Mouse (Mus musculus) inflammation-experienced regulatory T-cells (primary cell): ENCODE data around the gene Gabrg2. TPM values are rescaled to one million over a fixed set of nuclear protein-coding genes. Genes with fewer than 3 reads are reported as not detected.

Experiments used
- polyA plus RNA-seq, 2 experiments: library from polyadenylated mRNA; unstranded; fragments of 100-300 nt; shearing (Covaris generic); gene quantifications; one replicate each; pipeline ENCODE4 v1.2.1; 2017

Gabrg2 gene
- polyA plus RNA-seq = 1 to 10 TPM in 1 of 2 experiments, not detected in 1; 2.1 TPM

DNA sequence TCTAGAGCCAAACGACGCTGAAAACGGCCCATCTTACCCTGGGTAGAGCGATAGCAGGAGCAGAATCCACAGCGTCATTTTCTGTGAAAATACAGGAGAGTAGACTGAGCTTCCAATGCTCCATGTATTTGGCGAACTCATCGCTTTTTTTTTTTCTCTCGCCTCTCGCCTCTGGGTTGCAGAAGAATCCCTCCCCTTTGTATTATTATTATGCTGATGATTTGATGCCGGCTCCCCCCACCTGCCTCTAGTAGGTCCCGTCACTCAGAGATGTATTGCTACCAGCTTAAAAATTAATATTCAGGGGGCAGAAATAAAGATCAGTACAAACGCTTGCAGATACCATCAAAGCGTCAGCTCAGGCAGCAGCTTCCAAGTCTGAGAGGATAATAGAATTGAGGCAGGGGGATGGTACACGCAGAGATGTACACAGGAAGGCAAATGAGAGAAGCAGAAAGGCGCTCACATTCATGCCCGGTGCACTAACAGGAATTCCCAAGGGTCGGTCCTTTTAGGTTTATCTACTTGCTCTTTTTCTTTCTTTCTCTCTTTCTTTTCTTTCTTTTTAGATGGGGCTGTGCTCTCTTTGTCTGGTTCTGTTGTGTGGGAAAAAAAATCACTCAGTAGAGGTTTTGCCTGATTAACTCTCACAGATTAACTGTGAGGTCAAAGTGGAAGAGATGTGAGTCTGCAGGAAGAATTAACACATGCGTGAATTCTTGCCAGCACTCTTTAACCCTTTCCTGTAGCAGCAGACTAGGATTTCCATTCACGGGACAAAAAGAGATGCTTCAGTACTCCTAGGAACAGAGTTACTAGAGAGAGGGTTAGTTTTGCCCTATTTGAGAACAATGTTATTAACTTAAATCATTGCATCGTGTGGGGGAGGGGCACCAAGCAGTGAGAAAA lies at the start of gene Gabrg2:
Gabrg2 (minus strand) TSS at position 668 of the 909 bp plus-strand sequence.

Other genes with a start within 250 kb of the Gabrg2 start
- 1 to 10 TPM in 1 of 2 experiments, under 1 TPM in 1; 0.40 to 1.4 TPM for gene Gabra1, start 182.1 kb upstream of the Gabrg2 start, polyA plus RNA-seq